Mouse (Mus musculus) lung, embryonic 15.5 days (tissue): Measurements from ENCODE around the gene Mllt3. TPM values are rescaled to one million over a fixed set of nuclear protein-coding genes. Genes with fewer than 3 reads are reported as not detected.
A peak's percentile ranks its signal among the peaks of the same experiment; 100 is the strongest.

ENCODE experiments used
- ATAC-seq: fragments of 200-750 bp; cut with Nextera tagmentation; 2 replicates; pipeline ENCODE4 v1.8.0; 2017; ENCODE audit warnings: moderate number of reproducible peaks, borderline replicate concordance; ENCODE audit not compliant: low FRiP score, low TSS enrichment; ENCODE audit errors: extremely low read depth
- H3K27ac ChIP-seq: fragments of 300-500 bp; sonication (generic); 2 replicates; pipeline ENCODE4 v1.5.1; 2015; ENCODE audit warnings: moderate library complexity, mild to moderate bottlenecking, inconsistent platforms
- H3K27me3 ChIP-seq: fragments of 300-500 bp; sonication (generic); 2 replicates; pipeline ENCODE4 v1.6.1; 2015; ENCODE audit warnings: inconsistent platforms
- H3K36me3 ChIP-seq: fragments of 300-500 bp; sonication (generic); 2 replicates; pipeline ENCODE4 v1.6.1; 2015; ENCODE audit warnings: inconsistent platforms
- H3K4me1 ChIP-seq: fragments of 300-500 bp; sonication (generic); 2 replicates; pipeline ENCODE4 v1.6.1; 2015; ENCODE audit warnings: inconsistent platforms
- H3K4me2 ChIP-seq: fragments of 300-500 bp; sonication (generic); 2 replicates; pipeline ENCODE4 v1.6.1; 2015; ENCODE audit warnings: inconsistent platforms, mild to moderate bottlenecking, moderate library complexity
- H3K4me3 ChIP-seq: fragments of 300-500 bp; sonication (generic); 2 replicates; pipeline ENCODE4 v1.5.1; 2015; ENCODE audit warnings: mild to moderate bottlenecking, inconsistent platforms
- H3K9ac ChIP-seq: fragments of 300-500 bp; sonication (generic); 2 replicates; pipeline ENCODE4 v1.6.1; 2015; ENCODE audit warnings: inconsistent platforms
- H3K9me3 ChIP-seq: fragments of 300-500 bp; sonication (generic); 2 replicates; pipeline ENCODE4 v1.6.1; 2016; ENCODE audit warnings: inconsistent platforms
- WGBS: fragments of 180-500 bp; shearing (Covaris S2); methylation state at CpG from one replicate; pipeline ENCODE4 v1.1.7; 2015; 5-methylcytosine and 5-hydroxymethylcytosine counted together
- polyA plus RNA-seq: library from polyadenylated mRNA; unstranded; fragments of >200 nt; fragmentation: Nextera tagmentation; extraction: Ambion mirVana; gene quantifications from 2 replicates; pipeline ENCODE4 v1.2.1, GENCODE M21; 2015

Mllt3 gene
- polyA plus RNA-seq, 1 experiment from 2014 or later: 45.6 TPM

- peaks cover 33% of the 10 kb centered on the region for H3K4me1 ChIP-seq
- no peaks in the 10 kb centered on the region for H3K27me3 ChIP-seq
- no peaks in the 10 kb centered on the region for H3K36me3 ChIP-seq
- H3K9me3 ChIP-seq: no peaks in the 10 kb centered on the region
- H3K4me3 ChIP-seq: peak overlapping the region; percentile 93
- ATAC-seq: peak; percentile 66
- WGBS: under 1% methylated on average over 67 of the region's 100 CpGs
- peak overlapping the region; percentile 84 for H3K9ac ChIP-seq
- peak overlapping the region; percentile 92 for H3K4me2 ChIP-seq
- H3K27ac ChIP-seq: peak overlapping the region; percentile 97
Measured at GRCm38 (mm10) chr4:88032151-88033098, 739 bp downstream of the Mllt3 start.

GRCm38 (mm10) chr4:88031211-88032150 is 1.7 kb downstream of the Mllt3 start:
- peak overlapping the region; percentile 97 for H3K27ac ChIP-seq
- no peaks in the 10 kb centered on the region for H3K9me3 ChIP-seq
- no peaks in the 10 kb centered on the region for H3K27me3 ChIP-seq
- peaks cover 37% of the 10 kb centered on the region for H3K4me1 ChIP-seq
- no peak for ATAC-seq
- H3K36me3 ChIP-seq: peaks cover 4% of the 10 kb centered on the region; the same call in 1 of the 2 replicates
- peak overlapping the region; percentile 84 for H3K9ac ChIP-seq
- H3K4me3 ChIP-seq: peak overlapping the region; percentile 93
- H3K4me2 ChIP-seq: peak overlapping the region; percentile 92
- WGBS: under 1% methylated on average over 84 of the region's 84 CpGs

- no peak for ATAC-seq
- no peak overlapping the region for H3K4me2 ChIP-seq
- H3K9ac ChIP-seq: no peak overlapping the region
- no peak overlapping the region for H3K4me3 ChIP-seq
- WGBS: 74% methylated on average over 5 of the region's 5 CpGs
- H3K27me3 ChIP-seq: no peaks in the 10 kb centered on the region
- H3K36me3 ChIP-seq: peaks cover 8% of the 10 kb centered on the region; the same call in 1 of the 2 replicates
- H3K4me1 ChIP-seq: peaks cover 17% of the 10 kb centered on the region
- H3K9me3 ChIP-seq: no peaks in the 10 kb centered on the region
- H3K27ac ChIP-seq: no peak overlapping the region
Measured at GRCm38 (mm10) chr4:88023567-88023966, 9.6 kb downstream of the Mllt3 start.

GRCm38 (mm10) chr4:88022623-88023022 is 10.5 kb downstream of the Mllt3 start:
- Histone ChIP-seq H3K27ac (no peak overlapping the region), H3K4me3 (no peak overlapping the region), H3K36me3 (peaks cover 8% of the 10 kb centered on the region; the same call in 1 of the 2 replicates), H3K4me2 (no peak overlapping the region), H3K9me3 (no peaks in the 10 kb centered on the region), H3K4me1 (peaks cover 18% of the 10 kb centered on the region), H3K9ac (no peak overlapping the region), H3K27me3 (no peaks in the 10 kb centered on the region)
- 3% methylated on average over 1 of the region's 1 CpGs for WGBS
- no peak for ATAC-seq

GRCm38 (mm10) chr4:88020421-88020820 is 12.7 kb downstream of the Mllt3 start:
- Histone ChIP-seq H3K36me3 (no peaks in the 10 kb centered on the region; the same call in 1 of the 2 replicates), H3K9ac (no peak overlapping the region), H3K4me3 (no peak overlapping the region), H3K27ac (no peak overlapping the region), H3K4me1 (peaks cover 24% of the 10 kb centered on the region), H3K9me3 (no peaks in the 10 kb centered on the region), H3K4me2 (no peak overlapping the region), H3K27me3 (no peaks in the 10 kb centered on the region)
- no peak for ATAC-seq
- 77% methylated on average over 5 of the region's 5 CpGs for WGBS

GRCm38 (mm10) chr4:88019645-88020044 is 13.5 kb downstream of the Mllt3 start:
- Histone ChIP-seq H3K9ac (no peak overlapping the region), H3K27me3 (no peaks in the 10 kb centered on the region), H3K27ac (no peak overlapping the region), H3K36me3 (no peaks in the 10 kb centered on the region; the same call in 1 of the 2 replicates), H3K4me2 (no peak overlapping the region), H3K4me3 (no peak overlapping the region), H3K9me3 (no peaks in the 10 kb centered on the region), H3K4me1 (peaks cover 24% of the 10 kb centered on the region)
- no peak for ATAC-seq
- 68% methylated on average over 4 of the region's 4 CpGs for WGBS

- no peak overlapping the region for H3K9ac ChIP-seq
- 38% methylated on average over 18 of the region's 18 CpGs for WGBS
- no peaks in the 10 kb centered on the region for H3K9me3 ChIP-seq
- H3K36me3 ChIP-seq: no peaks in the 10 kb centered on the region
- peak overlapping the region; percentile 33; the same call in 1 of the 2 replicates for H3K4me2 ChIP-seq
- peaks cover 36% of the 10 kb centered on the region for H3K4me1 ChIP-seq
- ATAC-seq: no peak
- no peak overlapping the region for H3K4me3 ChIP-seq
- H3K27me3 ChIP-seq: no peaks in the 10 kb centered on the region
- peak overlapping the region; percentile 56 for H3K27ac ChIP-seq
Measured at GRCm38 (mm10) chr4:88017452-88018350, 15.5 kb downstream of the Mllt3 start.

GRCm38 (mm10) chr4:88015765-88016164 is 17.4 kb downstream of the Mllt3 start:
- ATAC-seq: no peak
- no peak overlapping the region for H3K27ac ChIP-seq
- no peaks in the 10 kb centered on the region for H3K27me3 ChIP-seq
- no peak overlapping the region for H3K4me3 ChIP-seq
- H3K9me3 ChIP-seq: no peaks in the 10 kb centered on the region
- no peaks in the 10 kb centered on the region for H3K36me3 ChIP-seq
- H3K4me2 ChIP-seq: no peak overlapping the region
- H3K9ac ChIP-seq: no peak overlapping the region
- peaks cover 49% of the 10 kb centered on the region for H3K4me1 ChIP-seq
- 61% methylated on average over 5 of the region's 5 CpGs for WGBS

- ATAC-seq: no peak
- no peaks in the 10 kb centered on the region for H3K27me3 ChIP-seq
- H3K4me3 ChIP-seq: no peak overlapping the region
- no peak overlapping the region for H3K27ac ChIP-seq
- H3K36me3 ChIP-seq: no peaks in the 10 kb centered on the region
- no peak overlapping the region for H3K4me2 ChIP-seq
- H3K9ac ChIP-seq: no peak overlapping the region
- 73% methylated on average over 7 of the region's 7 CpGs for WGBS
- peaks cover 47% of the 10 kb centered on the region for H3K4me1 ChIP-seq
- no peaks in the 10 kb centered on the region for H3K9me3 ChIP-seq
Measured at GRCm38 (mm10) chr4:88015261-88015660, 17.9 kb downstream of the Mllt3 start.

- no peaks in the 10 kb centered on the region for H3K9me3 ChIP-seq
- no peak overlapping the region for H3K9ac ChIP-seq
- no peak overlapping the region for H3K4me3 ChIP-seq
- peaks cover 38% of the 10 kb centered on the region for H3K4me1 ChIP-seq
- 73% methylated on average over 4 of the region's 4 CpGs for WGBS
- H3K27me3 ChIP-seq: no peaks in the 10 kb centered on the region
- ATAC-seq: no peak
- no peak overlapping the region for H3K27ac ChIP-seq
- H3K36me3 ChIP-seq: peaks cover 4% of the 10 kb centered on the region; the same call in 1 of the 2 replicates
- H3K4me2 ChIP-seq: no peak overlapping the region
Measured at GRCm38 (mm10) chr4:88012774-88013173, 20.4 kb downstream of the Mllt3 start.
